Mouse (Mus musculus): ENCODE results near the gene Ppm1l. TPM values are rescaled to one million over a fixed set of nuclear protein-coding genes. Genes with fewer than 3 reads are reported as not detected.

Ppm1l gene
- polyA plus RNA-seq, 1 experiment = 6.8 TPM

- no peak overlapping the region for H3K4me2 ChIP-seq (ENCODE audit: low read depth)
- no peak overlapping the region for H3K4me3 ChIP-seq
- H3K79me2 ChIP-seq (ENCODE audit: control insufficient read depth, insufficient read depth) = no peaks in the 10 kb centered on the region
- no peaks in the 10 kb centered on the region for H3K36me3 ChIP-seq (ENCODE audit: control insufficient read depth, insufficient read depth)
- H3ac ChIP-seq (ENCODE audit: control insufficient read depth, insufficient read length) = no peak overlapping the region
- H3K27me3 ChIP-seq (ENCODE audit: control insufficient read depth, insufficient read depth, insufficient read length) = no peaks in the 10 kb centered on the region
- TF ChIP-seq POLR2A (IDR thresholded peaks at IDR 0.05; ENCODE audit: insufficient read length, low read depth) = no peak
- no peak for TF ChIP-seq POLR2AphosphoS2 (IDR thresholded peaks at IDR 0.05; ENCODE audit: insufficient read length, low read depth)
- no peak for TF ChIP-seq MYOG (IDR thresholded peaks at IDR 0.05; ENCODE audit: control insufficient read depth in 1 of 3, insufficient read depth in 1 of 3, insufficient read length in 2 of 3, low read depth in 2 of 3)
- no peak for TF ChIP-seq REST (IDR thresholded peaks at IDR 0.05; ENCODE audit: insufficient read depth, insufficient read length)
- no peak for TF ChIP-seq E2F4 (IDR thresholded peaks at IDR 0.05; ENCODE audit: insufficient read depth)
- TF ChIP-seq MYOD1 (IDR thresholded peaks at IDR 0.05; ENCODE audit: control insufficient read depth in 1 of 3, insufficient read length in 2 of 3, low read depth in 2 of 3) = no peak
- TF ChIP-seq TCF3 (IDR thresholded peaks at IDR 0.05; ENCODE audit: insufficient read length, low read depth) = no peak
- TF ChIP-seq TCF12 (IDR thresholded peaks at IDR 0.05; ENCODE audit: insufficient read depth, poor library complexity, severe bottlenecking) = no peak
- no peak for TF ChIP-seq SRF (IDR thresholded peaks at IDR 0.05; ENCODE audit: control insufficient read depth, insufficient read length, low read depth)
- TF ChIP-seq USF1 (IDR thresholded peaks at IDR 0.05; ENCODE audit: low read depth) = no peak
- no peak for TF ChIP-seq MAX (IDR thresholded peaks at IDR 0.05; ENCODE audit: low read depth)
- TF ChIP-seq CEBPB (IDR thresholded peaks at IDR 0.05; ENCODE audit: insufficient read depth, poor library complexity, severe bottlenecking) = no peak
These were observed 205.6 kb downstream of the Ppm1l start for GRCm38 (mm10) chr3:69522270-69522669.

DNA sequence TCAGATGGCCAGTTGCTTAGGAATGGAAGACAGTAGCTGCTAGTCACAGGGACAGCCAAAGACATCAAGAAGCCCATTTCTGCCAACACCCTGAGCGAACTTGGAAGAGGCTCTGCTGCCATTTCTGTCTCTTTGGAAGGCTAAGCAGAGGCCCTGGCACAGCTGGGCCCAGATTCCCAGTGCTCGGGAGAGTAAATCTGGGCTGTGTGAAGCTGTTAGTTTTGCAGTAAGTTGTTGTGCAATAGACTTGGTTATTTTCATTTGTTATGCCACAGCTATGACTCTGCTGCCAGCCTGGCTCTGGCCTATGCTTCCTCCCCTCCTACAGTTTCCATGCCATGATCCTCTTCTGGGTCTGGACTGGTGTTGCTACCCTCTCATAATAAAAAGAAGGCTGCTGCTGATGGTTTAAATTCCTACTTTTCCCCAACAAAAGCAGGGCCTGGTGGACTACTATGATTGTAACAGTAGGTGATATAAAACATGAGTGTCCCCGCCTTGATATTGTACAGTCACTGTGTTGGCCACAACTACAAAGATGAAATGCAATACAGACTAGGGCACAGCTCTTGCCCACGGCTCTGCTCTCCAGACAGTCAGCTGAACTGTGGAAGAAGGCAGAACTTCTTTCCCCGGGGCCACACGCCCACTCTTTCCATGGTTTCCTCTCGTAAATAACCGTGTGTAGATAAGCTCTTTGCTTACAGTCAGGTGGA, 207.9 kb downstream of the Ppm1l start:
- H3ac ChIP-seq (ENCODE audit: control insufficient read depth, insufficient read length) = no peak overlapping the region
- no peak overlapping the region for H3K4me3 ChIP-seq
- TF ChIP-seq E2F4 (IDR thresholded peaks at IDR 0.05; ENCODE audit: insufficient read depth) (no peak), POLR2AphosphoS2 (IDR thresholded peaks at IDR 0.05; ENCODE audit: insufficient read length, low read depth) (no peak), SRF (IDR thresholded peaks at IDR 0.05; ENCODE audit: control insufficient read depth, insufficient read length, low read depth) (no peak), MYOG (IDR thresholded peaks at IDR 0.05; ENCODE audit: control insufficient read depth in 1 of 3, insufficient read depth in 1 of 3, insufficient read length in 2 of 3, low read depth in 2 of 3) (no peak), TCF12 (IDR thresholded peaks at IDR 0.05; ENCODE audit: insufficient read depth, poor library complexity, severe bottlenecking) (no peak), USF1 (IDR thresholded peaks at IDR 0.05; ENCODE audit: low read depth) (no peak), CEBPB (IDR thresholded peaks at IDR 0.05; ENCODE audit: insufficient read depth, poor library complexity, severe bottlenecking) (peak; percentile 85), MAX (IDR thresholded peaks at IDR 0.05; ENCODE audit: low read depth) (no peak), REST (IDR thresholded peaks at IDR 0.05; ENCODE audit: insufficient read depth, insufficient read length) (no peak), TCF3 (IDR thresholded peaks at IDR 0.05; ENCODE audit: insufficient read length, low read depth) (no peak), MYOD1 (IDR thresholded peaks at IDR 0.05; ENCODE audit: control insufficient read depth in 1 of 3, insufficient read length in 2 of 3, low read depth in 2 of 3) (peak in 1 of 3 experiments; percentile 3), POLR2A (IDR thresholded peaks at IDR 0.05; ENCODE audit: insufficient read length, low read depth) (no peak)
- H3K4me2 ChIP-seq (ENCODE audit: low read depth) = peak overlapping the region; percentile 62
- H3K36me3 ChIP-seq (ENCODE audit: control insufficient read depth, insufficient read depth) = no peaks in the 10 kb centered on the region
- H3K79me2 ChIP-seq (ENCODE audit: control insufficient read depth, insufficient read depth) = no peaks in the 10 kb centered on the region
- H3K27me3 ChIP-seq (ENCODE audit: control insufficient read depth, insufficient read depth, insufficient read length) = no peaks in the 10 kb centered on the region

GRCm38 (mm10) chr3:69525072-69525529, 208.4 kb downstream of the Ppm1l start:
- Histone ChIP-seq H3K79me2 (ENCODE audit: control insufficient read depth, insufficient read depth) (no peaks in the 10 kb centered on the region), H3K4me3 (no peak overlapping the region), H3K27me3 (ENCODE audit: control insufficient read depth, insufficient read depth, insufficient read length) (no peaks in the 10 kb centered on the region), H3K36me3 (ENCODE audit: control insufficient read depth, insufficient read depth) (no peaks in the 10 kb centered on the region), H3K4me2 (ENCODE audit: low read depth) (peak overlapping the region; percentile 62), H3ac (ENCODE audit: control insufficient read depth, insufficient read length) (no peak overlapping the region)
- TF ChIP-seq TCF12 (IDR thresholded peaks at IDR 0.05; ENCODE audit: insufficient read depth, poor library complexity, severe bottlenecking) (no peak), MYOD1 (IDR thresholded peaks at IDR 0.05; ENCODE audit: control insufficient read depth in 1 of 3, insufficient read length in 2 of 3, low read depth in 2 of 3) (peak in 2 of 3 experiments; percentile 29 to 71), MYOG (IDR thresholded peaks at IDR 0.05; ENCODE audit: control insufficient read depth in 1 of 3, insufficient read depth in 1 of 3, insufficient read length in 2 of 3, low read depth in 2 of 3) (peak in 2 of 3 experiments; percentile 56 to 63), CEBPB (IDR thresholded peaks at IDR 0.05; ENCODE audit: insufficient read depth, poor library complexity, severe bottlenecking) (no peak), E2F4 (IDR thresholded peaks at IDR 0.05; ENCODE audit: insufficient read depth) (no peak), POLR2AphosphoS2 (IDR thresholded peaks at IDR 0.05; ENCODE audit: insufficient read length, low read depth) (no peak), USF1 (IDR thresholded peaks at IDR 0.05; ENCODE audit: low read depth) (no peak)

- no peaks in the 10 kb centered on the region for H3K36me3 ChIP-seq (ENCODE audit: control insufficient read depth, insufficient read depth)
- no peak overlapping the region for H3ac ChIP-seq (ENCODE audit: control insufficient read depth, insufficient read length)
- no peaks in the 10 kb centered on the region for H3K27me3 ChIP-seq (ENCODE audit: control insufficient read depth, insufficient read depth, insufficient read length)
- no peak overlapping the region for H3K4me3 ChIP-seq
- no peaks in the 10 kb centered on the region for H3K79me2 ChIP-seq (ENCODE audit: control insufficient read depth, insufficient read depth)
- TF ChIP-seq CEBPB (IDR thresholded peaks at IDR 0.05; ENCODE audit: insufficient read depth, poor library complexity, severe bottlenecking) = no peak
- TF ChIP-seq MAX (IDR thresholded peaks at IDR 0.05; ENCODE audit: low read depth) = no peak
- no peak for TF ChIP-seq E2F4 (IDR thresholded peaks at IDR 0.05; ENCODE audit: insufficient read depth)
- TF ChIP-seq MYOD1 (IDR thresholded peaks at IDR 0.05; ENCODE audit: control insufficient read depth in 1 of 3, insufficient read length in 2 of 3, low read depth in 2 of 3) = no peak
- no peak for TF ChIP-seq REST (IDR thresholded peaks at IDR 0.05; ENCODE audit: insufficient read depth, insufficient read length)
- TF ChIP-seq TCF3 (IDR thresholded peaks at IDR 0.05; ENCODE audit: insufficient read length, low read depth) = no peak
- no peak for TF ChIP-seq MYOG (IDR thresholded peaks at IDR 0.05; ENCODE audit: control insufficient read depth in 1 of 3, insufficient read depth in 1 of 3, insufficient read length in 2 of 3, low read depth in 2 of 3)
- TF ChIP-seq POLR2AphosphoS2 (IDR thresholded peaks at IDR 0.05; ENCODE audit: insufficient read length, low read depth) = no peak
- no peak for TF ChIP-seq TCF12 (IDR thresholded peaks at IDR 0.05; ENCODE audit: insufficient read depth, poor library complexity, severe bottlenecking)
- no peak for TF ChIP-seq SRF (IDR thresholded peaks at IDR 0.05; ENCODE audit: control insufficient read depth, insufficient read length, low read depth)
- no peak overlapping the region for H3K4me2 ChIP-seq (ENCODE audit: low read depth)
These were observed 210.7 kb downstream of the Ppm1l start for GRCm38 (mm10) chr3:69527384-69527783.

Data from myocyte (in vitro differentiated cells).